Mouse (Mus musculus) heart, postnatal 0 days (tissue): ENCODE results near the gene Fan1.

Source experiments
- CTCF ChIP-seq: IDR thresholded peaks from 2 replicates; pipeline ENCODE4 v1.5.1; 2016; ENCODE audit warnings: antibody characterized with exemption, control low read depth, low read depth
- EP300 ChIP-seq: IDR thresholded peaks from 2 replicates; pipeline ENCODE4 v1.6.1; 2016; ENCODE audit warnings: antibody characterized with exemption, low read depth

GRCm38 (mm10) chr7:64312811-64313210 is 61.1 kb downstream of the Fan1 start:
- no peak for TF ChIP-seq CTCF
- no peak for TF ChIP-seq EP300
